Mouse (Mus musculus): ENCODE measurements around the gene Lclat1.

The Lclat1 gene

DNA sequence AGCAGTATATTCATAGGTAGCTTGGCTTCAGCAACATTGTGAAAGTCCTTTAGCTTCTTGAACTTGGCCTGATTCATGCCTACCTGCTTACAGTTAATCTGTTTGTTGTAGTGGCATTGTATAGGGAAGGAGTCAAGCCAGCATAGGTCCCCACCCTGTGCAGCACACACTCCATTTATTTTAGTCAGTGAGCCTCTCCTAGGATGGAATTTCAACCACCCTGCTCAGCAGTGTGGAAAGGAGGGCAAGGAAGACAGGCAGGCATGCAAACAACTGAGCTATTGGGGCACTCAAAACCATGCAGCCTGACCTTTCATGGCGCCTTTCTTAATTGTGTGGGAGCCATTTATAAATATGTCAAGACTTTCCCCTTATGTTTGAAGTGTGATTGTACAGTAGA lies 92.6 kb downstream of the Lclat1 start:
- DNase-seq (ENCODE audit: low spot score), result peak; percentile 0

GRCm38 (mm10) chr17:73203642-73204332 lies 96.0 kb downstream of the Lclat1 start:
- peak; percentile 2 for DNase-seq (ENCODE audit: low spot score)

- DNase-seq (ENCODE audit: low spot score), result no peak
Observed at GRCm38 (mm10) chr17:73210960-73211531, 103.3 kb downstream of the Lclat1 start.

DNA sequence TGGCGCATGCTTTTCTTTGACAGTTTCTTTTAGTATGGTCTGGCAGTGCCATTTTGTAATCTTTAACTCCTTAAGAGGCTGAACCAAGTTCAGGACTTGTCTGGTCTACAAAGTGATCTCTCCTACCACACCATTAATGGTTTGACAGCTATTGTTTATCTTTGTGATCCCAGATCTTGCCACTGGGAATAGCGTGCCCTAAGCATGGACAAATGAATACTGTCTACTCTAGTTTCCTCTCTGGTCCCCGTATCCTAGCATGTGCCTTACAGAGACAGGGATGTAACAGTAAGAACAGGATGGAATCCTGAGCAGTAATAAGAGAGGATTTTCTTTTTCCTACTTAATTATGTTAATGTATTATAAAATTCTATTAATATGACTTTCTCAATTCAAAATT lies 105.0 kb downstream of the Lclat1 start:
- DNase-seq (ENCODE audit: low spot score), result no peak

GRCm38 (mm10) chr17:73213187-73213586 lies 105.4 kb downstream of the Lclat1 start:
- DNase-seq (ENCODE audit: low spot score), result no peak

DNA sequence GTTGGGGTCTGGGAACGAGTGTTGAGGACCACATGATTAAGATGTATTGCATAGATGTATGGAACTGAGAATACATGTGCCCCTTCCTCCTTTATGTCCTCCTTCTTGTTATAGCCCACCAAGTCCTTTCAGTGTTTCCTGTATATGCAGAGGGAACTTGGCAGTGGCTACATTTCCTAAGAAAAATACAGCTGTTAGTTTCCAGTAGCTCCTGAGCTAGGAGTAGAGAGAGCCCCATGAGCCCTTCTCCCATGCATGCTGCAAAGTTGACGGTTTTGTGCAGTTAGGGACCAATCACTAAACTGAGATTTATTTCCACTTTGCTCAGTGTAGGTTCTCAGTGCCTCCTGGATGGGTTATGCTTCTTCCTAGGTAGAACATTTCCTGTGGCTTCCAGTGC lies 105.9 kb downstream of the Lclat1 start:
- DNase-seq (ENCODE audit: low spot score), result no peak

DNA sequence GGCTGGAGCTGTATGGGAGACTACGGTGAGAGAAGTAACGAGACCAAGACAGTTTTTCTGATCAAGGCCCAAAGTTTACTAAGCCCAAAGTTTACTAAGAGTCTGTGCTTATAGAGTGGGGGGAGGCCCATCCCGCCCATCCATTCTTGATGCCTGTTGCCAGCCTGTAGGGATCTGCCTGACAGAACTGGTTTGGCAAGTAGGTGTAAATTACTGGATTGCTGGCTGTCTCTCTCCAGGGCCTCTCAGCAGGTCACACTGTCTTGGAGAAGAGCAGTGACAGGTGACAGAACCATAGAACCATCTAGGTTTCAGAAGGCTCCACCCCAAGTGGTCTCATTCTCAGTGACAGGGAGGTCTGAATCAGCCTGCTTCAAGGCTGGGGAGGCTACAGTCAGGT lies 109.5 kb downstream of the Lclat1 start:
- DNase-seq (ENCODE audit: low spot score), result no peak

- no peak for DNase-seq (ENCODE audit: low spot score)
Observed at GRCm38 (mm10) chr17:73220746-73221145, 113.0 kb downstream of the Lclat1 start.

DNA sequence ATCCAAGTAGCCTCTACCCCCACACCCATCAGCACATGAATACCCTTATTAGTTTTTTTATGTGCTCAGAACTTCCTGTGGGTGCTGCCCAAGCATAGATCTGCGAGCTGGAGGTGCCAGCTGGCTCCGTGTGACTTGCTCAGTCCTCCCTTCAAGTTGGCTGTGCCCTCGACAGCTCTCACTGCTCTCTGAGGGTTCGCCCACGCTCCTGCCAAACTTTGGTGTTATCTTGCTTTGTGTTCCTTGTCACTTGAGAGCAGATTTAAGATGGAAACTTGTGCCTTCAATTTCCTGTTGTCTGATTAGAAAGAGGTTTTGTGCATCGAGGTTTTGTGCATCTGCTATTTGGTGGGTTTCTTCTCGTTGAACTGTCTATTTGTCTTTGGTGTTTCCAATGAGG lies 114.3 kb downstream of the Lclat1 start:
- DNase-seq (ENCODE audit: low spot score), result no peak

DNA sequence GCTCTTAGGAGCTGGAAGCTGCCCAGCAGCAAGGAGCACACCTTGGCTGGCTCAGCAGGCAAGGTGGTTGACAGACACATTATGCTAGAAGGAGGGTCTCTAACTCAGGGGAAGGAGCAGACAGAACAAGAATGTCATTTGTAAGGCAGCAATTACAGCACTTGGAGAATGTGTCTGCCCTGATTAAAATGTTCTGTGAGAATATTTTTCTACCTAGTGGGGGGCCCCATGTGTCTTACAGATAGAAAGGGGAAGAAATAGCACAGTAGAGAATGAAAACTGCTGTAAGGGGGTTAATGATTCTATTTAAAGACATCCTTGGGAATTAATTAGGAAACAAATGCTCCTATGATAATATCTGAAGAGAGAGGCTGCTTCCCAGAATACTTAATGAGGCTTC lies 117.7 kb downstream of the Lclat1 start:
- no peak for DNase-seq (ENCODE audit: low spot score)

DNA sequence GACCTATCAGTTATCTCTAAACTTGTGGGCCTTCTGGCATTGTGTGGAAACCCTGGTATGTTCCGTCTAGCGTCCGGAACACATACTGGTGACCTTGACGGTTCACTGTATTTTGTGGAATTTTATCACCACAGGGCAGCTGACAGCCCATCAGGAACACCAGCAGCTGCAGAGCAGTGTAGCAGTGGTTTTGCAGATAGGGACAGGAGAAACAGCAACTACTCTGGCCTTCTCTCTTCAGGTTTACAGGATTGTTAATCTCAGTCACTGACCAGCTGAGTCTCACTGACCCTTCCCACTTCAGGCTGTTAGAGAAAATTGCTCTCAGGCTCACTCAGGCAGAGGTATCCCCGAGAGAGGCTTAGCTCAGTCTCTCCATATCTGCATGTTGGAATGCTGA lies 118.2 kb downstream of the Lclat1 start:
- DNase-seq (ENCODE audit: low spot score), result no peak

DNA sequence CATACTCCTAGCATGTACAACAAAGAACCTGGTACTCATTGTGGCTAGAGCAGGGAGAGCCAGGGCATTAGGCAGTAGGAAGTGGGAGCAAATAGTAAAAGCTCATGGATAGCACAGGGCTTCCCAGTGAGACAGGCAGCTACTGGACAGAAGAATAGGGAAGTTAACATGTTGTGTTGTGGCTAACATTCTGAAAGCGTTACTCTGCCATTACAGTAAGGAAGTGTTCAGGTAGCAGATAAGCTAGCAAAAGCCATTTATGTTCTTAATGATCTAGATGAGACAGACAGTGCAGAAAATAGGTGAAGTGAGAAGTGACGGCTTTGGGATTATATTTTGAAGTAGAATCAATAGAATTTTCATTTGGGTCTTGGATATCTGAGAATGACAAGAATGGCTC lies 118.8 kb downstream of the Lclat1 start:
- DNase-seq (ENCODE audit: low spot score), result no peak

- DNase-seq (ENCODE audit: low spot score), result no peak
Observed at GRCm38 (mm10) chr17:73227361-73227760, 119.6 kb downstream of the Lclat1 start.

- no peak for DNase-seq (ENCODE audit: low spot score)
Observed at GRCm38 (mm10) chr17:73229445-73230155, 121.8 kb downstream of the Lclat1 start.

GRCm38 (mm10) chr17:73230340-73230989 lies 122.7 kb downstream of the Lclat1 start:
- DNase-seq (ENCODE audit: low spot score), result no peak

GRCm38 (mm10) chr17:73231337-73231736 lies 123.6 kb downstream of the Lclat1 start:
- no peak for DNase-seq (ENCODE audit: low spot score)

GRCm38 (mm10) chr17:73232593-73232992 lies 124.8 kb downstream of the Lclat1 start:
- no peak for DNase-seq (ENCODE audit: low spot score)

DNA sequence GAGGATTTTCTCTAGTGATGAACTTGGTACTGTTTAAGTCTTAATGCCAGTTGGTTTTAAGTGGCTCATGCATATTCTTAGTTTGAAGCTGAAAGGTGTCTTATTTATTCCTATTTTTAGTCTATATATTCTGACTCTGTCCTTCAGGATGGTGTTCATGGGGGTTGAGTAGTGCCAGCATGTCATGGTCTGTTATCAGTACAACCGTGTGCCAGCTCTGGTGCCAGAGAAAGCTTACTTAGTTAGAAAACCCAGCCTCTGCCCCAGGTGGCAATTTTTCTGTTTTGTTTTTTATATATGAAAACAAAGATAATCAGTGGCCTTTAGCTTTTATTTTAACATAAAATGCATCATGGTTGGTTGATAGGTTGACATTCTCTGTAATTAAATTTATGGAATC lies 126.2 kb downstream of the Lclat1 start:
- no peak for DNase-seq (ENCODE audit: low spot score)

GRCm38 (mm10) chr17:73237178-73237853 lies 129.5 kb downstream of the Lclat1 start:
- peak; percentile 42 for DNase-seq (ENCODE audit: low spot score)

- no peak for DNase-seq (ENCODE audit: low spot score)
Observed at GRCm38 (mm10) chr17:73238501-73238900, 130.7 kb downstream of the Lclat1 start.

GRCm38 (mm10) chr17:73241085-73241848 lies 133.5 kb downstream of the Lclat1 start:
- DNase-seq (ENCODE audit: low spot score), result no peak

DNA sequence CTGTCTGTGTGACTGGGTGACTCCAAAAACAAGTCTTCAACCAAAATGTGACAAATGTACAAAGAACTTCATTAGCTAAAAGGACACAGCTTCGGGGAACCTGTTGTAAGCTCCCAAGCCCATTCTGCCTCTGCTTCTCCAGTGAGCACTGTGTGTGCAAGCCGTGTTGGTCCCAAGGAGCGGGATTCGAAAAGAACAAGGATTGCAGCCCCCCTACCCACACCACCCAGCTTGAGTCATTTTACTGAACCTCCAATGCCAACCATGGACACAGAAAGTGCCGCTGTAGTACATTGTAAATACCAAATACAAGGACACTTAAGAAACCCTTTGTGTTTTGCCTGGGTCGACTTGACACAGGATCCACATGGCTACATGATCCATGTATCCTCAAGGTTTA lies 135.9 kb downstream of the Lclat1 start:
- DNase-seq (ENCODE audit: low spot score), result no peak
